ENCODE assay signal across 18 mouse cellular contexts in the genomic region with DNA sequence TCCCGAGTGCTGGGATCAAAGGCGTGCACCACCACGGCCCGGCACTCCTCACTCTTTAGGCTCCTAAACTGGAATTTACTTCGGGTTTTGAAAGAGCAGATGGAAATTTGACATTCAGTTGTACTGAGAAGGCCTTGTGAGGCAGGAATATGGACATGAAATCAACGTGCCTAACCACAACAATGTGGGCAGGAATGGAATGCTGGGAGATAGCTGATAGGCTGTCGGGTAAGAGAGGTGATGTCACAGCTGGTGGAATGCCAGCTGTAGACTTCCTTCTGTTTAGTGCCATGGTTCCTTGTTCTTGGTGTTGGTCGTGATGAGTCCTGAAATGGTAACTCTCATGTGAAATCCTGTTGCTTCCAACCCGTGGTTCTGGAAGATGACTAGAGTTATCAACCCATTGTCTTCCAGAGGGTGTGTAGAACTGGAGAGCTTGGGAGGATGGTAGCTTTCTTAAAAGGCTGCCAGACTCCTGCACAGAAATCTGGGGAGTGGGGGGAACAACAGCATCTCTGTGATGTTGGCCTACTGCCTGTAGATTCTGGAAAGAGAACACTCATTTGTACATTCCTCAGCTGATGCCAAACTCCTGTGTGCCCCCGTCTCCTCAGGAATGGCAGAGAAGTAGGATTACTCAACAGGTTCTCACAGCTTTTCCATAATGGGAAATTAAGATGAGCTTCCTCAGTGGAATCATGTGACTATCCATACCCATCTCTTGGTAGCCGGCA. TPM values are rescaled to one million over a fixed set of nuclear protein-coding genes. Genes with fewer than 3 reads are reported as not detected.
DNase-seq lines count a peak whose midpoint lies in the region; ATAC-seq and TF ChIP-seq lines count a peak whose summit lies in the region.
"Had no signal": no experiment of that assay in that cellular context is flagged by ENCODE, and none has a peak within 500 bp of the region (broad histone marks: within the 10 kb centered on the region; RNA-seq: fewer than 3 reads in every experiment).

No protein-coding gene starts in this region.

- no peak for TF ChIP-seq POLR2A in MEL (IDR thresholded peaks at IDR 0.05; ENCODE audit: control insufficient read depth in 1 of 2, insufficient read depth in 1 of 2, low read depth in 1 of 2, low read length in 2 of 2, poor library complexity in 1 of 2)
- TF ChIP-seq POLR2A in bone marrow macrophage, adult 2 months (IDR thresholded peaks at IDR 0.05; ENCODE audit: borderline replicate concordance, low read depth, low read length): no peak

- peak; percentile 13 to 52; a peak in 1 of 4 replicates for TF ChIP-seq EP300 in MEL (IDR thresholded peaks at IDR 0.05; ENCODE audit: low read depth in 1 of 2, low read length in 2 of 2)

- no peak overlapping the region for H3K9ac ChIP-seq in heart, embryonic 14.5 days (ENCODE audit: low read length)
- no peak overlapping the region for H3K9ac ChIP-seq in MEL (ENCODE audit: control insufficient read depth, low read depth, low read length, poor library complexity, severe bottlenecking)
- H3K9ac ChIP-seq in kidney, embryonic 14.5 days (ENCODE audit: low read depth, low read length): no peak overlapping the region
- H3K9ac ChIP-seq: forebrain, embryonic 12.5 days; hindbrain, embryonic 15.5 days; liver, embryonic 14.5 days had no signal

- H3K4me3 ChIP-seq in heart, embryonic 14.5 days (ENCODE audit: control insufficient read depth in 1 of 2, insufficient read depth in 1 of 2, low read depth in 1 of 2, low read length in 2 of 2): no peak overlapping the region
- H3K4me3 ChIP-seq in MEL (ENCODE audit: control insufficient read depth in 1 of 2, insufficient read depth in 1 of 2, low read depth in 2 of 2, low read length in 2 of 2): no peak overlapping the region
- no peak overlapping the region for H3K4me3 ChIP-seq in bone marrow macrophage, adult 2 months (ENCODE audit: insufficient read depth, low read length)
- H3K4me3 ChIP-seq in kidney, embryonic 14.5 days (ENCODE audit: low read length): no peak overlapping the region
- H3K4me3 ChIP-seq: forebrain, embryonic 12.5 days; hindbrain, embryonic 15.5 days had no signal

- no peak for TF ChIP-seq CTCF in MEL (IDR thresholded peaks at IDR 0.05 in 2 of 3, conservative IDR thresholded peaks at IDR 0.05 in 1 of 3; ENCODE audit: control insufficient read depth in 1 of 3, insufficient read depth in 1 of 3, low read depth in 2 of 3, low read length in 3 of 3, poor library complexity in 1 of 3, severe bottlenecking in 1 of 3)
- no peak for TF ChIP-seq CTCF in bone marrow macrophage, adult 2 months (IDR thresholded peaks at IDR 0.05; ENCODE audit: low read depth, low read length)

- intact Hi-C loops in heart, postnatal 25 days (cut with DNase I): no loop called here

- peaks cover 12% of the 10 kb centered on the region for H3K79me2 ChIP-seq in MEL (ENCODE audit: control insufficient read depth, insufficient read depth, low read length, poor library complexity)

- H3K36me3 ChIP-seq in heart, embryonic 14.5 days (ENCODE audit: control insufficient read depth, insufficient read depth, low read length): no peaks in the 10 kb centered on the region
- H3K36me3 ChIP-seq in MEL (ENCODE audit: control insufficient read depth in 1 of 2, insufficient read depth in 2 of 2, low read length in 2 of 2): peaks cover 2 to 45% of the 10 kb centered on the region in 2 experiments; a peak in 3 of 4 replicates
- no peaks in the 10 kb centered on the region for H3K36me3 ChIP-seq in kidney, embryonic 14.5 days (ENCODE audit: control insufficient read depth, insufficient read depth, low read length)
- H3K36me3 ChIP-seq: forebrain, embryonic 12.5 days; hindbrain, embryonic 15.5 days had no signal

- H3K4me2 ChIP-seq in heart, embryonic 14.5 days (ENCODE audit: low read length): no peak overlapping the region
- H3K4me2 ChIP-seq in kidney, embryonic 14.5 days (replicated peaks; ENCODE audit: low read depth, low read length): no peak overlapping the region
- H3K4me2 ChIP-seq: forebrain, embryonic 12.5 days; hindbrain, embryonic 15.5 days had no signal

- no peak for TF ChIP-seq RAD21 in MEL (IDR thresholded peaks at IDR 0.05; ENCODE audit: low read depth, low read length)

- ATAC-seq in heart, embryonic 14.5 days (ENCODE audit: insufficient number of reproducible peaks, insufficient read depth, low FRiP score, low read depth): peak; percentile 38; the same call in 1 of the 2 replicates
- ATAC-seq in kidney, embryonic 14.5 days (ENCODE audit: low FRiP score, low TSS enrichment): no peak

- 57% methylated on average over 11 of the region's 11 CpGs for WGBS in heart, embryonic 14.5 days
- 89% methylated on average over 11 of the region's 11 CpGs for WGBS in kidney, embryonic 14.5 days

- H3K4me1 ChIP-seq in heart, embryonic 14.5 days (ENCODE audit: control insufficient read depth in 2 of 2, insufficient read depth in 2 of 2, low read length in 2 of 2): peaks cover 36 to 56% of the 10 kb centered on the region in 2 experiments
- peaks cover 37 to 48% of the 10 kb centered on the region in 2 experiments for H3K4me1 ChIP-seq in MEL (ENCODE audit: control insufficient read depth in 1 of 2, insufficient read depth in 2 of 2, low read length in 2 of 2)
- H3K4me1 ChIP-seq in bone marrow macrophage, adult 2 months (ENCODE audit: control insufficient read depth, insufficient read depth, low read length): peaks cover 57% of the 10 kb centered on the region
- 0 out of 2 replicates have a peak, but pooled peaks cover 2% of the 10 kb centered on the region for H3K4me1 ChIP-seq in kidney, embryonic 14.5 days (ENCODE audit: control insufficient read depth, insufficient read depth, low read length)

- no peaks in the 10 kb centered on the region for H3K9me3 ChIP-seq in heart, embryonic 14.5 days (ENCODE audit: control insufficient read depth, low read length)
- H3K9me3 ChIP-seq in MEL (replicated peaks; ENCODE audit: insufficient read depth, low read length): no peaks in the 10 kb centered on the region
- H3K9me3 ChIP-seq in kidney, embryonic 14.5 days (ENCODE audit: control insufficient read depth, low read length): no peaks in the 10 kb centered on the region
- H3K9me3 ChIP-seq: forebrain, embryonic 12.5 days; hindbrain, embryonic 15.5 days had no signal

- no peak for DNase-seq in heart, postnatal 25 days (ENCODE audit: low spot score)
- peak; percentile 60 for DNase-seq in MEL (ENCODE audit: low read depth, low spot score)
- peak; percentile 62 for DNase-seq in lung, postnatal 36 days
- DNase-seq in ovary, adult 18-20 months (ENCODE audit: low spot score): no peak
- DNase-seq: adrenal gland, postnatal 25 days; cerebellum, adult 18-20 months; gastrocnemius, postnatal 36 days; kidney, adult 9 months; layer of hippocampus, adult 9-11 months; right cerebral cortex, postnatal 4 days had no signal

- H3K27me3 ChIP-seq in heart, embryonic 14.5 days (ENCODE audit: control insufficient read depth, insufficient read depth, low read length): no peaks in the 10 kb centered on the region
- H3K27me3 ChIP-seq in MEL (ENCODE audit: control insufficient read depth in 1 of 2, insufficient read depth in 2 of 2, low read length in 2 of 2): no peaks in the 10 kb centered on the region
- H3K27me3 ChIP-seq in kidney, embryonic 14.5 days (ENCODE audit: control insufficient read depth, insufficient read depth, low read length): no peaks in the 10 kb centered on the region
- H3K27me3 ChIP-seq: forebrain, embryonic 12.5 days; hindbrain, embryonic 15.5 days had no signal

- peak overlapping the region; percentile 13 to 61 for H3K27ac ChIP-seq in heart, embryonic 14.5 days (replicated peaks in 1 of 2; ENCODE audit: control insufficient read depth in 1 of 2, insufficient read depth in 1 of 2, low read depth in 2 of 2, low read length in 2 of 2)
- peak overlapping the region; percentile 1; the same call in 1 of the 2 replicates for H3K27ac ChIP-seq in MEL (ENCODE audit: control insufficient read depth, low read depth, low read length)
- H3K27ac ChIP-seq in bone marrow macrophage, adult 2 months (ENCODE audit: insufficient read depth, low read depth, low read length): peak overlapping the region; percentile 59
- no peak overlapping the region for H3K27ac ChIP-seq in kidney, embryonic 14.5 days (ENCODE audit: low read depth, low read length)
- H3K27ac ChIP-seq: forebrain, embryonic 12.5 days; hindbrain, embryonic 15.5 days; liver, embryonic 14.5 days had no signal

TF ChIP-seq in MEL, 35 proteins besides CTCF, POLR2A, EP300 and RAD21 (continues in another document):
- TF ChIP-seq NRF1 (IDR thresholded peaks at IDR 0.05; ENCODE audit: insufficient read depth, low read depth, low read length, poor library complexity, severe bottlenecking) (no peak), TCF12 (IDR thresholded peaks at IDR 0.05; ENCODE audit: low read depth, low read length) (peak; percentile 29; the same call in 1 of the 2 replicates), E2F4 (IDR thresholded peaks at IDR 0.05; ENCODE audit: borderline replicate concordance, low read depth, low read length) (no peak), MAZ (IDR thresholded peaks at IDR 0.05; ENCODE audit: low read depth, low read length) (no peak), RCOR1 (IDR thresholded peaks at IDR 0.05; ENCODE audit: low read depth, low read length) (no peak; the same call in 1 of the 2 replicates), CHD1 (IDR thresholded peaks at IDR 0.05; ENCODE audit: low read depth, low read length) (no peak), POLR2AphosphoS5 (IDR thresholded peaks at IDR 0.05; ENCODE audit: borderline replicate concordance, low read depth, low read length) (no peak), HCFC1 (IDR thresholded peaks at IDR 0.05; ENCODE audit: low read depth, low read length) (no peak), JUND (IDR thresholded peaks at IDR 0.05; ENCODE audit: low read depth, low read length) (no peak)

RNA-seq across cellular contexts. Expression of a gene that starts 17.4 kb away (rescaled TPM):
- polyA plus RNA-seq in heart, embryonic 14.5 days (2014; fragmentation: Nextera tagmentation; extraction: Ambion mirVana): 16.6 and 17.0 TPM in 2 replicates
- total RNA-seq in heart, postnatal 25 days (2021): 10 to 100 TPM; 85.6 TPM
- 6.2 and 6.4 TPM in 2 replicates for total RNA-seq in MEL (2012; rRNA removed)
- 1 to 10 TPM in 1 of 2 experiments, not detected in 1; 7.4 TPM for polyA plus RNA-seq in MEL (2012; ENCODE audit: insufficient read depth in 1 of 2, insufficient read length in 2 of 2, low read depth in 1 of 2, low replicate concordance in 2 of 2, missing spikeins in 1 of 2)
- 34.4 and 48.5 TPM in 2 replicates for polyA plus RNA-seq in bone marrow macrophage, adult 2 months (2012; ENCODE audit: insufficient read depth, insufficient read length, missing spikeins)
- polyA plus RNA-seq in kidney, embryonic 14.5 days (2014; fragmentation: Nextera tagmentation; extraction: Ambion mirVana): 4.4 and 5.8 TPM in 2 replicates

RNA-seq across cellular contexts. Expression of a gene that starts 44.8 kb away (rescaled TPM):
- 0.32 and 0.40 TPM in 2 replicates for polyA plus RNA-seq in heart, embryonic 14.5 days (2014; fragmentation: Nextera tagmentation; extraction: Ambion mirVana)
- total RNA-seq in heart, postnatal 25 days (2021): not detected
- 0.07 and 0.08 TPM in 2 replicates for total RNA-seq in MEL (2012; rRNA removed)
- under 1 TPM in 1 of 2 experiments, not detected in 1; 0.04 TPM for polyA plus RNA-seq in MEL (2012; ENCODE audit: insufficient read depth in 1 of 2, insufficient read length in 2 of 2, low read depth in 1 of 2, low replicate concordance in 2 of 2, missing spikeins in 1 of 2)
- not detected in 2 replicates for polyA plus RNA-seq in bone marrow macrophage, adult 2 months (2012; ENCODE audit: insufficient read depth, insufficient read length, missing spikeins)
- polyA plus RNA-seq in kidney, embryonic 14.5 days (2014; fragmentation: Nextera tagmentation; extraction: Ambion mirVana): 0.35 and 0.50 TPM in 2 replicates
- total RNA-seq: adrenal gland, postnatal 25 days; gastrocnemius, postnatal 36 days; left cerebral cortex, postnatal 36 days; neutrophil, adult 5-6 weeks had no signal
- polyA plus RNA-seq: liver, embryonic 14.5 days had no signal

Comparison
In these comparisons a context has a peak if more than half of its experiments do, and no peak if none do; other contexts are left out.
1. DNase-seq: peak in MEL (single experiment) and lung, postnatal 36 days (single experiment); none in heart, postnatal 25 days (single experiment) and ovary, adult 18-20 months (single experiment).